Mouse (Mus musculus): ENCODE results near the gene Rps6ka1. TPM values are rescaled to one million over a fixed set of nuclear protein-coding genes. Genes with fewer than 3 reads are reported as not detected.
"Not testable (repeated sequence)": the region's sequence is repeated elsewhere in the genome, so short reads cannot be mapped to it uniquely, and the experiment has no call there.

Gene Rps6ka1
- polyA plus RNA-seq, 1 experiment from 2014 or later: 66.5 TPM

- no peak overlapping the region for H3K27ac ChIP-seq (ENCODE audit: low read depth, low read length)
Measured at GRCm38 (mm10) chr4:133911983-133912382, 24.4 kb upstream of the Rps6ka1 start.

DNA sequence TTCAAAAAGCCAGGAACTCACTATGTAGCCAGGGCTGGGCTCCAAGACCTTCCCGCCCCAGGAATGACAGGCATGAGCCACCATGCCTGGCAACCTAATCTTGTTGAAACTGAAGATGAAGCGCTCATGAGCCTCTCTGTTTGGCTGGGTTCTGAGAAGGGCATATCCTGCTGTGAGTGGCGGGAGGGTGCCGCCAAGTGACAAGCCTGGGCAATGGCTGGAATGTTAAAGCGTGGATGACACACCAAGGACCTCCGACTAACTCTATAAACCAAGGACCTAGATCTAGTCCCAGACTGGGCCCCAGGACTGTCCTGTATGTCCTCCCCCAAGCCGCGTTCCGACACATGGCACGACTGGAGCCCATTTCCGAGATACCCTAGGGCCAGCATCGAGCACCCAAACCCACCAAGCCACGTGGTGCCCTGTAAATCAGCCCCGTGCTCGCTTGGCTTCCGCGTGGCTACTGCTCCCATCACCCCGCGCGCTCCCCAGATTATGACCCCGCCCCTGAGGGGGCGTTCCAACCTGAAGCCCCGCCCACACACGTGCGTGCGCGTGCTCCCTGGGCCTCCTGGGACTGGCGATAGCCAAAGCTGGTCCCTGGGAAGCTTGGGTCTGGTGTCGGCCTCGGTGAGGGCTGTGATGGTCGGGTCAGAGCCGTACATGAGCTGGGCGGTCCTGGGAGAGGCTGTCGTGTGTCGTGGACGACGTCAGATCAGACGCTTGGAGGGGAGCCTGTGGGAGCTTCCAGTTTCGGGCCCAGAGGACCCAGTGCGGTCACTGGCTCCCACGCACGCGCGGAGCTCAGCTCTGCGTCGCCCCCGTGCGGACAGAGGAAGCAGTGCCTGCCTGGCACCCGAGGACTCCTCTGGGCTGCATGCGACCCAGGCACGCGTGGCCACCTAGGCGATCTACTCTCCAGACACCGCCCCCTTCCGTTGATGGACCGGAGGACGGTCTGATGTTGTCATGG lies 22.9 kb upstream of the Rps6ka1 start:
- ATAC-seq (replicated peaks; ENCODE audit: low FRiP score): peak; percentile 90
- H3K4me3 ChIP-seq (ENCODE audit: low read depth, low read length): peak overlapping the region; percentile 62
- peaks cover 22% of the 10 kb centered on the region for H3K4me1 ChIP-seq (replicated peaks; ENCODE audit: control insufficient read depth, insufficient read depth, low read length)
- H3K36me3 ChIP-seq (ENCODE audit: control insufficient read depth, insufficient read depth, low read length): no peaks in the 10 kb centered on the region
- under 1% methylated on average over 57 of the region's 57 CpGs for WGBS
- H3K27ac ChIP-seq (ENCODE audit: low read depth, low read length): peak overlapping the region; percentile 92
- peak overlapping the region; percentile 78 for H3K9ac ChIP-seq (ENCODE audit: low read depth, low read length)
- H3K9me3 ChIP-seq (ENCODE audit: control insufficient read depth, low read length): no peaks in the 10 kb centered on the region
- DNase-seq (ENCODE audit: low spot score): peak; percentile 100
- H3K4me2 ChIP-seq: peak overlapping the region; percentile 71
- no peaks in the 10 kb centered on the region for H3K27me3 ChIP-seq (replicated peaks; ENCODE audit: control insufficient read depth, insufficient read depth, low read length)

More at GRCm38 (mm10) chr4:133911983-133912382, 24.4 kb upstream of the Rps6ka1 start:
- 67% methylated on average over 4 of the region's 4 CpGs for WGBS
- H3K9me3 ChIP-seq (ENCODE audit: control insufficient read depth, low read length): no peaks in the 10 kb centered on the region
- H3K9ac ChIP-seq (ENCODE audit: low read depth, low read length): no peak overlapping the region
- DNase-seq (ENCODE audit: low spot score) (no peak), ATAC-seq (replicated peaks; ENCODE audit: low FRiP score) (no peak)
- peaks cover 22% of the 10 kb centered on the region for H3K4me1 ChIP-seq (replicated peaks; ENCODE audit: control insufficient read depth, insufficient read depth, low read length)
- H3K36me3 ChIP-seq (ENCODE audit: control insufficient read depth, insufficient read depth, low read length): no peaks in the 10 kb centered on the region
- H3K4me3 ChIP-seq (ENCODE audit: low read depth, low read length): no peak overlapping the region
- H3K4me2 ChIP-seq: no peak overlapping the region
- no peaks in the 10 kb centered on the region for H3K27me3 ChIP-seq (replicated peaks; ENCODE audit: control insufficient read depth, insufficient read depth, low read length)

DNA sequence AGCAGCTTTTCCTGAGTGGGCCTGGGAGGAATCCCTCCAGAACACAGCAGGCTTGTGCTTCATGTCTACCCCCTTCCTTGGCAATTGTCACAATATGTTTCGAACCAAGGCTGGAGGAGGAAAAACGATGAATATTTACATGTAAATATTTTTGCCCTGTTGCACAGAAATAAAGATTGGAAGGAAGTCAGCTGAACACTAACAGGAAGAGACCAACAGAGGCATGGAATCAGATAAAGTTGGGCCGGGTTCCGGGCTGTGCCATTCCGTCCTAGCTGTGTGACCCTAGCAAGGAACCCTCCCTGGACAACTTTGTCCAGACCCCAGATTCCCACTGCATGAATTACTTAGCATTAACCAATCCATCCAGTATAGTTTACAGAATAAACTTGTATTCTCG lies 20.5 kb upstream of the Rps6ka1 start:
- no peaks in the 10 kb centered on the region for H3K36me3 ChIP-seq (ENCODE audit: control insufficient read depth, insufficient read depth, low read length)
- H3K4me2 ChIP-seq: no peak overlapping the region
- H3K27me3 ChIP-seq (replicated peaks; ENCODE audit: control insufficient read depth, insufficient read depth, low read length): no peaks in the 10 kb centered on the region
- H3K4me3 ChIP-seq (ENCODE audit: low read depth, low read length): no peak overlapping the region
- WGBS: 73% methylated on average over 6 of the region's 6 CpGs
- no peak overlapping the region for H3K27ac ChIP-seq (ENCODE audit: low read depth, low read length)
- ATAC-seq (replicated peaks; ENCODE audit: low FRiP score) (no peak), DNase-seq (ENCODE audit: low spot score) (no peak)
- no peaks in the 10 kb centered on the region for H3K9me3 ChIP-seq (ENCODE audit: control insufficient read depth, low read length)
- H3K4me1 ChIP-seq (replicated peaks; ENCODE audit: control insufficient read depth, insufficient read depth, low read length): peaks cover 22% of the 10 kb centered on the region
- no peak overlapping the region for H3K9ac ChIP-seq (ENCODE audit: low read depth, low read length)

DNA sequence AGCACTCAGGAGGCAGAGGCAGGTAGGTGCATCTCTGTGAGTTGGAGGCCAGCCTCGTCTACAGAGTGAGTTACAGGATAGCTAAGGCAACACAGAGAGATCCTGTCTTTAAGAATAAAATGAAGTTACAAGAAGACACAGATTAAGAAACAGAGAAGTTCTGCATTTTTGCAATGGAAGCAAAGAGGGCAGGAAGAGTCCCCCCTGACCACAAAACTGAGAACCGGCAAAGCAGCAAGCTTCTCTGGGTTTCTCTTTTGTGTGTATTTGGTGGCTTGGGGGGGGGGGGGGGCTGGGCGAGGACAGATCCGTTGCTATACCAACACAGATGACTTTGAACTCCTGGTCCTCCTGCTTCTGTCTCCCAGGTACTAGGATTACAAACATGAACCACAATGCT lies 19.5 kb upstream of the Rps6ka1 start:
- DNase-seq (ENCODE audit: low spot score) (no peak), ATAC-seq (replicated peaks; ENCODE audit: low FRiP score) (no peak)
- Histone ChIP-seq H3K36me3 (ENCODE audit: control insufficient read depth, insufficient read depth, low read length) (no peaks in the 10 kb centered on the region), H3K4me3 (ENCODE audit: low read depth, low read length) (no peak overlapping the region), H3K9ac (ENCODE audit: low read depth, low read length) (no peak overlapping the region), H3K27me3 (replicated peaks; ENCODE audit: control insufficient read depth, insufficient read depth, low read length) (no peaks in the 10 kb centered on the region), H3K4me2 (no peak overlapping the region), H3K27ac (ENCODE audit: low read depth, low read length) (no peak overlapping the region), H3K4me1 (replicated peaks; ENCODE audit: control insufficient read depth, insufficient read depth, low read length) (peaks cover 22% of the 10 kb centered on the region), H3K9me3 (ENCODE audit: control insufficient read depth, low read length) (no peaks in the 10 kb centered on the region)
- 33% methylated on average over 4 of the region's 4 CpGs for WGBS

GRCm38 (mm10) chr4:133906336-133906735 lies 18.7 kb upstream of the Rps6ka1 start:
- H3K4me2 ChIP-seq; H3K9me3 ChIP-seq (ENCODE audit: control insufficient read depth, low read length); H3K9ac ChIP-seq (ENCODE audit: low read depth, low read length); H3K36me3 ChIP-seq (ENCODE audit: control insufficient read depth, insufficient read depth, low read length); ATAC-seq (replicated peaks; ENCODE audit: low FRiP score); H3K4me3 ChIP-seq (ENCODE audit: low read depth, low read length); H3K27ac ChIP-seq (ENCODE audit: low read depth, low read length); H3K27me3 ChIP-seq (replicated peaks; ENCODE audit: control insufficient read depth, insufficient read depth, low read length); DNase-seq (ENCODE audit: low spot score): not testable (repeated sequence)
- peaks cover 16% of the 10 kb centered on the region for H3K4me1 ChIP-seq (replicated peaks; ENCODE audit: control insufficient read depth, insufficient read depth, low read length)
- 64% methylated on average over 5 of the region's 5 CpGs for WGBS

- peaks cover 12% of the 10 kb centered on the region for H3K4me1 ChIP-seq (replicated peaks; ENCODE audit: control insufficient read depth, insufficient read depth, low read length)
- DNase-seq (ENCODE audit: low spot score) (no peak), ATAC-seq (replicated peaks; ENCODE audit: low FRiP score) (no peak)
- no peak overlapping the region for H3K27ac ChIP-seq (ENCODE audit: low read depth, low read length)
- no peak overlapping the region for H3K9ac ChIP-seq (ENCODE audit: low read depth, low read length)
- no peaks in the 10 kb centered on the region for H3K36me3 ChIP-seq (ENCODE audit: control insufficient read depth, insufficient read depth, low read length)
- no peaks in the 10 kb centered on the region for H3K27me3 ChIP-seq (replicated peaks; ENCODE audit: control insufficient read depth, insufficient read depth, low read length)
- no peak overlapping the region for H3K4me3 ChIP-seq (ENCODE audit: low read depth, low read length)
- no peak overlapping the region for H3K4me2 ChIP-seq
- 59% methylated on average over 7 of the region's 7 CpGs for WGBS
- no peaks in the 10 kb centered on the region for H3K9me3 ChIP-seq (ENCODE audit: control insufficient read depth, low read length)
Measured at GRCm38 (mm10) chr4:133905167-133905566, 17.6 kb upstream of the Rps6ka1 start.

DNA sequence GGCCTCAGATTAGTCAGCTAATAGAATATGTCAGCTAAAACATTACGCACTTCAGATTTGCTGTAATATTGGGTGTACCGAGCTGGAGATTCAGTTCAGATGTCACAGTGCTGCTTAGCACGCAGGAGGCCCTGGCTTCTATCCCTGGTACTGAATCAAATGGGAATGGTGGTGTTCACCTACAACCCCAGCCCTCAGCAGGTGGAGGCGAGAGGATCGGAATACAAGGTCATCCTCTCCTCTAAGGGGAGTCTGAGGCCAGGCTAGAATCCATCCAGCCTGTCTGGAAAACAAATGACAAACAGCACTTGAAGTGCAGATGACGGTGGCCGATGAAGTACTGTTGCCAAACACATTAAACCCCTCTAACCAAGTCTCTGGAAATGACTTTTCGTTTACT lies 16.7 kb upstream of the Rps6ka1 start:
- Histone ChIP-seq H3K27ac (ENCODE audit: low read depth, low read length) (no peak overlapping the region), H3K9me3 (ENCODE audit: control insufficient read depth, low read length) (no peaks in the 10 kb centered on the region), H3K9ac (ENCODE audit: low read depth, low read length) (no peak overlapping the region), H3K36me3 (ENCODE audit: control insufficient read depth, insufficient read depth, low read length) (no peaks in the 10 kb centered on the region), H3K27me3 (replicated peaks; ENCODE audit: control insufficient read depth, insufficient read depth, low read length) (no peaks in the 10 kb centered on the region), H3K4me2 (no peak overlapping the region), H3K4me1 (replicated peaks; ENCODE audit: control insufficient read depth, insufficient read depth, low read length) (peaks cover 8% of the 10 kb centered on the region), H3K4me3 (ENCODE audit: low read depth, low read length) (no peak overlapping the region)
- ATAC-seq (replicated peaks; ENCODE audit: low FRiP score) (no peak), DNase-seq (ENCODE audit: low spot score) (no peak)
- 80% methylated on average over 8 of the region's 8 CpGs for WGBS

DNA sequence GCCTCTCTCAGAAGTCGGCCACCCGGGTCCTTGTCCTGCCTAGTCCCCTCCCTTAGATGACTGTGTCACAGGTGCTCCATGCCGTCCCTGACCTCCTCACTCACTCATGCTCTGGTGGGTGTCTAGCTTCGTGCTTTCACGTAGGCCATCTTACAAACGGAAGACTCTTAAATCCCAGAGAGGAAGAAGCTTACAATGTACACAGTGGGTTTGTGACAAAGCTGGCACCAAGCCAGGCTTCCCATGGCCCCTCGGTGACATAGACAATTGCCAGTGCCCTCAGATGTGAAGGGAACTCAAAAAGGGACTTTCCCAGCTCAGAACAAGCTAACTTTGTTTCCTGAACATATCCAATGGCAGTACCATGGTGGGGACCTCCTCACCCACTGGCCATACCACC lies 15.8 kb upstream of the Rps6ka1 start:
- no peak overlapping the region for H3K4me2 ChIP-seq
- H3K9me3 ChIP-seq (ENCODE audit: control insufficient read depth, low read length): no peaks in the 10 kb centered on the region
- WGBS: 73% methylated on average over 7 of the region's 7 CpGs
- no peak overlapping the region for H3K9ac ChIP-seq (ENCODE audit: low read depth, low read length)
- no peak overlapping the region for H3K4me3 ChIP-seq (ENCODE audit: low read depth, low read length)
- ATAC-seq (replicated peaks; ENCODE audit: low FRiP score): no peak
- no peak overlapping the region for H3K27ac ChIP-seq (ENCODE audit: low read depth, low read length)
- DNase-seq (ENCODE audit: low spot score): no peak
- H3K27me3 ChIP-seq (replicated peaks; ENCODE audit: control insufficient read depth, insufficient read depth, low read length): no peaks in the 10 kb centered on the region
- H3K36me3 ChIP-seq (ENCODE audit: control insufficient read depth, insufficient read depth, low read length): no peaks in the 10 kb centered on the region
- peaks cover 8% of the 10 kb centered on the region for H3K4me1 ChIP-seq (replicated peaks; ENCODE audit: control insufficient read depth, insufficient read depth, low read length)

GRCm38 (mm10) chr4:133902510-133902909 lies 14.9 kb upstream of the Rps6ka1 start:
- ATAC-seq (replicated peaks; ENCODE audit: low FRiP score) (no peak), DNase-seq (ENCODE audit: low spot score) (no peak)
- Histone ChIP-seq H3K36me3 (ENCODE audit: control insufficient read depth, insufficient read depth, low read length) (no peaks in the 10 kb centered on the region), H3K27me3 (replicated peaks; ENCODE audit: control insufficient read depth, insufficient read depth, low read length) (no peaks in the 10 kb centered on the region), H3K4me1 (replicated peaks; ENCODE audit: control insufficient read depth, insufficient read depth, low read length) (peaks cover 2% of the 10 kb centered on the region; the same call in 1 of the 2 replicates), H3K27ac (ENCODE audit: low read depth, low read length) (no peak overlapping the region), H3K4me3 (ENCODE audit: low read depth, low read length) (no peak overlapping the region), H3K4me2 (no peak overlapping the region), H3K9ac (ENCODE audit: low read depth, low read length) (no peak overlapping the region), H3K9me3 (ENCODE audit: control insufficient read depth, low read length) (no peaks in the 10 kb centered on the region)
- 83% methylated on average over 2 of the region's 2 CpGs for WGBS
